8 mouse cellular contexts compared by ENCODE assay signal in the genomic region with DNA sequence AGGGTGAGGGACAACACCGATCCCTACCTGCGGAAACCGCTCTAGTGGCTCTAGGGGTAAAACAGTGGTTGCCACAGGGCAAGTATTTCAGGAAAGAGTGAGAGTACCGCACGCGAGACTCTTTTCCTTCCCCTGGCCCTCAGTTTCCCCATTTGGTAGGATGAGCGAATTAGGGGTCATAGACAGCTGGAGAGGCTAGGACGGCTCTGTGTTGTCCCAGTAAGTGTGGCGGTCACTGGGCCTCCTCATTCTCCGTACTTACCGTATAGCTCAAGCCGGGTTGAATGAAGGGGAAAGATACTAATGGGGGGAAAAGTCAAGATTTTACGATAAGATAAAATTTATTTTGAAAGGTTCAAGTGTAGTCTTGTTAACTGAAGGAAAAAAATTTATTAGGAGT. TPM values are rescaled to one million over a fixed set of nuclear protein-coding genes. Genes with fewer than 3 reads are reported as not detected.
DNase-seq lines count a peak whose midpoint lies in the region; ATAC-seq and TF ChIP-seq lines count a peak whose summit lies in the region.

No protein-coding gene starts in this region.

- no peak for TF ChIP-seq CTCF in left cerebral cortex, adult 2 months (IDR thresholded peaks at IDR 0.05)

- H3K4me2 ChIP-seq in embryonic facial prominence, embryonic 15.5 days (replicated peaks) = peak overlapping the region; percentile 77
- peak overlapping the region; percentile 82 for H3K4me2 ChIP-seq in limb, embryonic 11.5 days (ENCODE audit: low read depth, severe bottlenecking)
- peak overlapping the region; percentile 85 for H3K4me2 ChIP-seq in neural tube, embryonic 13.5 days

- H3K36me3 ChIP-seq in embryonic facial prominence, embryonic 15.5 days = no peaks in the 10 kb centered on the region
- H3K36me3 ChIP-seq in limb, embryonic 11.5 days (ENCODE audit: control insufficient read depth, insufficient read depth, low read length) = no peaks in the 10 kb centered on the region
- H3K36me3 ChIP-seq in neural tube, embryonic 13.5 days = no peaks in the 10 kb centered on the region

- peak overlapping the region; percentile 91 for H3K4me3 ChIP-seq in left cerebral cortex, adult 2 months
- peak overlapping the region; percentile 69 for H3K4me3 ChIP-seq in embryonic facial prominence, embryonic 15.5 days (replicated peaks)
- peak overlapping the region; percentile 98 for H3K4me3 ChIP-seq in limb, embryonic 11.5 days (ENCODE audit: low read depth, low read length)
- peak overlapping the region; percentile 89 for H3K4me3 ChIP-seq in neural tube, embryonic 13.5 days

- no peak for ATAC-seq in embryonic facial prominence, embryonic 15.5 days (ENCODE audit: insufficient number of reproducible peaks, low FRiP score, low TSS enrichment, low read depth)
- no peak for ATAC-seq in limb, embryonic 11.5 days (ENCODE audit: insufficient number of reproducible peaks, low FRiP score, low TSS enrichment, low read depth)
- peak; percentile 56; the same call in 1 of the 2 replicates for ATAC-seq in neural tube, embryonic 13.5 days (ENCODE audit: low read depth)

- peak overlapping the region; percentile 64 for H3K27ac ChIP-seq in left cerebral cortex, adult 2 months
- H3K27ac ChIP-seq in embryonic facial prominence, embryonic 15.5 days (replicated peaks) = no peak overlapping the region
- no peak overlapping the region for H3K27ac ChIP-seq in limb, embryonic 11.5 days (replicated peaks; ENCODE audit: low read depth, low read length)
- 0 out of 2 replicates have a peak overlapping the region, but pooled peaks have one; percentile 34 for H3K27ac ChIP-seq in neural tube, embryonic 13.5 days (replicated peaks)

- H3K9me3 ChIP-seq in embryonic facial prominence, embryonic 15.5 days (replicated peaks) = no peaks in the 10 kb centered on the region
- no peaks in the 10 kb centered on the region for H3K9me3 ChIP-seq in limb, embryonic 11.5 days (ENCODE audit: control insufficient read depth, low read length)
- no peaks in the 10 kb centered on the region for H3K9me3 ChIP-seq in neural tube, embryonic 13.5 days

- H3K9ac ChIP-seq in embryonic facial prominence, embryonic 15.5 days = peak overlapping the region; percentile 71
- peak overlapping the region; percentile 82 for H3K9ac ChIP-seq in limb, embryonic 11.5 days (ENCODE audit: low read length)
- H3K9ac ChIP-seq in neural tube, embryonic 13.5 days = peak overlapping the region; percentile 89

- DNase-seq in left cerebral cortex, adult 2 months (ENCODE audit: extremely low spot score in 1 of 2, low spot score in 2 of 2) = no peak
- DNase-seq in left cerebral cortex, adult 8-10 months (ENCODE audit: low spot score in 2 of 2) = no peak
- DNase-seq in limb, embryonic 11.5 days (ENCODE audit: low spot score) = no peak
- DNase-seq in ovary, adult 18-20 months (ENCODE audit: low spot score) = no peak
- DNase-seq in gastrocnemius, postnatal 10 days = no peak
- no peak for DNase-seq in left cerebral cortex, postnatal 36 days (ENCODE audit: low spot score in 2 of 2)

- H3K27me3 ChIP-seq in embryonic facial prominence, embryonic 15.5 days = peaks cover 4% of the 10 kb centered on the region
- no peaks in the 10 kb centered on the region for H3K27me3 ChIP-seq in limb, embryonic 11.5 days (ENCODE audit: control insufficient read depth, insufficient read depth, low read length)
- peaks cover 9% of the 10 kb centered on the region; the same call in 1 of the 2 replicates for H3K27me3 ChIP-seq in neural tube, embryonic 13.5 days

- 6% methylated on average over 13 of the region's 13 CpGs for WGBS in embryonic facial prominence, embryonic 15.5 days
- WGBS in limb, embryonic 11.5 days = 8% methylated on average over 13 of the region's 13 CpGs
- 6% methylated on average over 13 of the region's 13 CpGs for WGBS in neural tube, embryonic 13.5 days

- intact Hi-C loops in left cerebral cortex, adult 2 months (cut with DNase I) = loop anchor here (5.0 kb wide), 1 partner anchor 38 kb away; no protein-coding TSS in a partner anchor
- intact Hi-C loops in left cerebral cortex, postnatal 36 days (cut with DNase I) = no loop called here

- H3K4me1 ChIP-seq in embryonic facial prominence, embryonic 15.5 days = peaks cover 13% of the 10 kb centered on the region
- peaks cover 5% of the 10 kb centered on the region; the same call in 1 of the 2 replicates for H3K4me1 ChIP-seq in limb, embryonic 11.5 days (ENCODE audit: control insufficient read depth, insufficient read depth, low read length)
- H3K4me1 ChIP-seq in neural tube, embryonic 13.5 days (replicated peaks) = peaks cover 28% of the 10 kb centered on the region

RNA-seq across cellular contexts. Expression of a gene that starts 0.5 kb away (rescaled TPM):
- 10 to 100 TPM; 61.0 to 65.0 TPM for total RNA-seq in left cerebral cortex, adult 2 months (2021)
- 10 to 100 TPM; 63.7 to 73.2 (median 67.6) TPM for total RNA-seq in left cerebral cortex, adult 8-10 months (2022)
- 111 and 116 TPM in 2 replicates for polyA plus RNA-seq in embryonic facial prominence, embryonic 15.5 days (2015; fragmentation: Nextera tagmentation; extraction: Ambion mirVana)
- polyA plus RNA-seq in limb, embryonic 11.5 days (2014; fragmentation: Nextera tagmentation; extraction: Ambion mirVana) = 89.5 and 90.5 TPM in 2 replicates
- 200 and 212 TPM in 2 replicates for polyA plus RNA-seq in neural tube, embryonic 13.5 days (2015; fragmentation: Nextera tagmentation; extraction: Ambion mirVana)
- total RNA-seq in gastrocnemius, postnatal 10 days (2021) = 100 to 1,000 TPM; 119 to 133 TPM
- 10 to 100 TPM; 63.1 to 65.0 TPM for total RNA-seq in left cerebral cortex, postnatal 36 days (2021)

RNA-seq across cellular contexts. Expression of a gene that starts 0.5 kb away (rescaled TPM):
- 10 to 100 TPM; 21.0 to 21.2 TPM for total RNA-seq in left cerebral cortex, adult 2 months (2021)
- 10 to 100 TPM; 19.1 to 21.9 (median 19.8) TPM for total RNA-seq in left cerebral cortex, adult 8-10 months (2022)
- polyA plus RNA-seq in embryonic facial prominence, embryonic 15.5 days (2015; fragmentation: Nextera tagmentation; extraction: Ambion mirVana) = 15.2 and 17.4 TPM in 2 replicates
- polyA plus RNA-seq in limb, embryonic 11.5 days (2014; fragmentation: Nextera tagmentation; extraction: Ambion mirVana) = 11.4 and 13.6 TPM in 2 replicates
- 14.7 and 17.3 TPM in 2 replicates for polyA plus RNA-seq in neural tube, embryonic 13.5 days (2015; fragmentation: Nextera tagmentation; extraction: Ambion mirVana)
- 10 to 100 TPM; 21.7 to 24.0 TPM for total RNA-seq in gastrocnemius, postnatal 10 days (2021)
- 10 to 100 TPM; 16.7 to 19.4 TPM for total RNA-seq in left cerebral cortex, postnatal 36 days (2021)

Comparison
In these comparisons a context has a peak if more than half of its experiments do, and no peak if none do; other contexts are left out.
1. H3K27ac ChIP-seq: peak in left cerebral cortex, adult 2 months (single experiment) and neural tube, embryonic 13.5 days (single experiment); none in embryonic facial prominence, embryonic 15.5 days (single experiment) and limb, embryonic 11.5 days (single experiment).
2. Peak in every context shown above with its lines, with median percentiles within 50 percentile points of each other: H3K4me3 ChIP-seq, H3K4me2 ChIP-seq and H3K9ac ChIP-seq.